Mouse (Mus musculus) MEL (cell line): ENCODE results near the gene Vash1. TPM values are rescaled to one million over a fixed set of nuclear protein-coding genes. Genes with fewer than 3 reads are reported as not detected.

Experiments used
- DNase-seq: peaks from one replicate; pipeline ENCODE4 v3.0.0; 2011; ENCODE audit warnings: low read depth, low spot score
- H3K27ac ChIP-seq: 2 replicates; pipeline ENCODE4 v1.5.1; 2012; ENCODE audit warnings: low read depth, mild to moderate bottlenecking, control low read depth, low read length, moderate library complexity; ENCODE audit not compliant: control insufficient read depth
- H3K27me3 ChIP-seq, 2 experiments: fragments of 150-350 bp in 1 of 2; sonication (generic) in 1 of 2; 2 replicates each; pipeline ENCODE4 v1.6.1; 2012; ENCODE audit warnings: low read length in 2 of 2, mild to moderate bottlenecking in 2 of 2, improper control_type of control experiment in 1 of 2, moderate library complexity in 1 of 2; ENCODE audit not compliant: insufficient read depth in 2 of 2, control insufficient read depth in 1 of 2
- H3K36me3 ChIP-seq, 2 experiments: 2 replicates each; pipeline ENCODE4 v1.6.1; 2012 to 2014; ENCODE audit warnings: low read length in 2 of 2, improper control_type of control experiment in 1 of 2, inconsistent platforms in 1 of 2, mild to moderate bottlenecking in 1 of 2; ENCODE audit not compliant: insufficient read depth in 2 of 2, control insufficient read depth in 1 of 2
- H3K4me1 ChIP-seq, 2 experiments: fragments of 150-350 bp in 1 of 2; sonication (generic) in 1 of 2; 2 replicates each; pipeline ENCODE4 v1.6.1; 2012; ENCODE audit warnings: low read length in 2 of 2, improper control_type of control experiment in 1 of 2, mild to moderate bottlenecking in 1 of 2; ENCODE audit not compliant: insufficient read depth in 2 of 2, control insufficient read depth in 1 of 2
- H3K4me3 ChIP-seq, 2 experiments: fragments of 150-350 bp in 1 of 2; sonication (generic) in 1 of 2; 2 replicates each; pipeline ENCODE4 v1.5.1; 2012; ENCODE audit warnings: low read depth in 2 of 2, low read length in 2 of 2, mild to moderate bottlenecking in 2 of 2, moderate library complexity in 2 of 2, control low read depth in 1 of 2, improper control_type of control experiment in 1 of 2; ENCODE audit not compliant: control insufficient read depth in 1 of 2, insufficient read depth in 1 of 2
- H3K79me2 ChIP-seq: 2 replicates; pipeline ENCODE4 v1.6.1; 2012; ENCODE audit warnings: mild to moderate bottlenecking, low read length, moderate library complexity; ENCODE audit not compliant: control insufficient read depth, poor library complexity, insufficient read depth
- H3K9ac ChIP-seq: 2 replicates; pipeline ENCODE4 v1.6.1; 2012; ENCODE audit warnings: low read depth, mild to moderate bottlenecking, control low read depth, low read length, moderate library complexity; ENCODE audit not compliant: control insufficient read depth, poor library complexity, severe bottlenecking
- H3K9me3 ChIP-seq: fragments of 150-350 bp; sonication (generic); replicated peaks from 2 replicates; pipeline ENCODE4 v1.6.1; 2012; ENCODE audit warnings: mild to moderate bottlenecking, low read length, improper control_type of control experiment, moderate library complexity; ENCODE audit not compliant: insufficient read depth
- BHLHE40 ChIP-seq: IDR thresholded peaks from 2 replicates; pipeline ENCODE4 v1.6.1; 2012; ENCODE audit warnings: low read depth, mild to moderate bottlenecking, inconsistent platforms, low read length, improper control_type of control experiment, borderline replicate concordance
- E2F4 ChIP-seq: IDR thresholded peaks from 2 replicates; pipeline ENCODE4 v1.6.1; 2011; ENCODE audit warnings: low read depth, low read length, improper control_type of control experiment, borderline replicate concordance
- ETS1 ChIP-seq: IDR thresholded peaks from 2 replicates; pipeline ENCODE4 v1.6.1; 2012; ENCODE audit warnings: low read depth, mild to moderate bottlenecking, inconsistent platforms, low read length, improper control_type of control experiment, moderate library complexity
- JUND ChIP-seq: IDR thresholded peaks from 2 replicates; pipeline ENCODE4 v1.6.1; 2011; ENCODE audit warnings: low read depth, mild to moderate bottlenecking, improper control_type of control experiment, low read length
- KAT2A ChIP-seq: conservative IDR thresholded peaks from 2 replicates; pipeline ENCODE4 v1.6.1; 2012; ENCODE audit warnings: low read depth, low read length, improper control_type of control experiment, inconsistent platforms
- MAFK ChIP-seq: IDR thresholded peaks from 2 replicates; pipeline ENCODE4 v1.6.1; 2011; ENCODE audit warnings: low read depth, mild to moderate bottlenecking, low read length, improper control_type of control experiment, borderline replicate concordance
- MAZ ChIP-seq: IDR thresholded peaks from 2 replicates; pipeline ENCODE4 v1.6.1; 2012; ENCODE audit warnings: low read depth, mild to moderate bottlenecking, inconsistent platforms, low read length, improper control_type of control experiment
- MEF2A ChIP-seq: IDR thresholded peaks from 2 replicates; pipeline ENCODE4 v1.6.1; 2014; ENCODE audit warnings: low read depth, mild to moderate bottlenecking, inconsistent platforms, low read length, improper control_type of control experiment; ENCODE audit not compliant: poor library complexity, insufficient replicate concordance, severe bottlenecking; ENCODE audit errors: extremely low read depth
- MYC ChIP-seq: IDR thresholded peaks from 2 replicates; pipeline ENCODE4 v1.6.1; 2011; ENCODE audit warnings: low read depth, mild to moderate bottlenecking, low read length, improper control_type of control experiment, moderate library complexity
- NELFE ChIP-seq: IDR thresholded peaks from 2 replicates; pipeline ENCODE4 v1.6.1; 2011; ENCODE audit warnings: low read depth, low read length, improper control_type of control experiment
- POLR2AphosphoS2 ChIP-seq: IDR thresholded peaks from 2 replicates; pipeline ENCODE4 v1.6.1; 2011; ENCODE audit warnings: low read length, improper control_type of control experiment
- POLR2AphosphoS5 ChIP-seq: IDR thresholded peaks from 2 replicates; pipeline ENCODE4 v1.6.1; 2012; ENCODE audit warnings: low read depth, borderline replicate concordance, mild to moderate bottlenecking, inconsistent platforms, low read length, moderate library complexity, mixed read lengths
- RAD21 ChIP-seq: IDR thresholded peaks from 2 replicates; pipeline ENCODE4 v1.6.1; 2011; ENCODE audit warnings: mild to moderate bottlenecking, low read depth, low read length, improper control_type of control experiment
- RCOR1 ChIP-seq: IDR thresholded peaks from 2 replicates; pipeline ENCODE4 v1.6.1; 2012; ENCODE audit warnings: low read depth, mild to moderate bottlenecking, inconsistent platforms, low read length, improper control_type of control experiment
- ZKSCAN1 ChIP-seq: IDR thresholded peaks from 2 replicates; pipeline ENCODE4 v1.6.1; 2012; ENCODE audit warnings: low read depth, mild to moderate bottlenecking, inconsistent platforms, low read length, improper control_type of control experiment, moderate library complexity
- ZMIZ1 ChIP-seq: IDR thresholded peaks from 2 replicates; pipeline ENCODE4 v1.6.1; 2012; ENCODE audit warnings: low read depth, mild to moderate bottlenecking, inconsistent platforms, low read length, improper control_type of control experiment, moderate library complexity
- ZNF384 ChIP-seq: IDR thresholded peaks from 2 replicates; pipeline ENCODE4 v1.6.1; 2012; ENCODE audit warnings: low read depth, mild to moderate bottlenecking, inconsistent platforms, low read length, improper control_type of control experiment
- polyA plus RNA-seq, 2 experiments: library from polyadenylated mRNA; stranded (reverse) in 1 of 2; unstranded in 1 of 2; fragments of >175 nt in 1 of 2; fragments of >200 nt in 1 of 2; gene quantifications; 2 replicates each; pipeline versions ENCODE4 v1.2.1 to v1.2.4; 2012; ENCODE audit warnings: low replicate concordance in 2 of 2, low read depth in 1 of 2; ENCODE audit not compliant: insufficient read length in 2 of 2, insufficient read depth in 1 of 2, missing spikeins in 1 of 2
- total RNA-seq: library from RNA; depleted of rRNA; stranded (reverse); fragments of 300-350 nt; gene quantifications from 2 replicates; pipeline ENCODE4 v1.2.3, GENCODE M21; 2012

The Vash1 gene
- total and polyA plus RNA-seq, 3 experiments = 0.24 to 0.39 TPM; not detected in 1

DNA sequence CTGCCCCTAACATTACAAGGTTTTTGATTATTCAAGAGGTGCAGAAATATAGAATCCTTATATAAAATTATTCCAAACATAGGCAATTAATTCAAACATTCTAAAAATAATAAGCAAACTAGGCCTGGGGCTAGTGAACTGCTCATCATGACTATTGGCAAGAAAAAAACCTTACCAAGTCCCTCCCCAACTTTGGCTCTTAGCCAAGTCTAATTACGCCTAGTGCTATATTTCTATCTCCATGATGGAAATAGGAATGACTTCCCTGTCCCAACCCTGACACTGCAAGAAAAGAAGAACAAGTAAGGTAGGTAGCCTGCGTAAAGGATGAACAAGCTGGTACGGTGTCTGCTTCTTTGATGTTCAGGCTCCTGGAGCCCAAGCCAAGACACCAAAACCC lies 24.2 kb downstream of the Vash1 start:
- Histone ChIP-seq H3K79me2 (no peaks in the 10 kb centered on the region), H3K4me3 (no peak overlapping the region), H3K27ac (no peak overlapping the region), H3K27me3 (no peaks in the 10 kb centered on the region; a peak in 1 of 4 replicates), H3K4me1 (no peaks in the 10 kb centered on the region), H3K36me3 (no peaks in the 10 kb centered on the region), H3K9me3 (no peaks in the 10 kb centered on the region), H3K9ac (no peak overlapping the region)
- TF ChIP-seq ZKSCAN1 (no peak), POLR2AphosphoS2 (no peak), MYC (no peak), MAFK (no peak), POLR2AphosphoS5 (no peak), RAD21 (no peak), ZNF384 (no peak), MEF2A (no peak), MAZ (no peak), BHLHE40 (no peak), RCOR1 (no peak)
- DNase-seq = no peak

DNA sequence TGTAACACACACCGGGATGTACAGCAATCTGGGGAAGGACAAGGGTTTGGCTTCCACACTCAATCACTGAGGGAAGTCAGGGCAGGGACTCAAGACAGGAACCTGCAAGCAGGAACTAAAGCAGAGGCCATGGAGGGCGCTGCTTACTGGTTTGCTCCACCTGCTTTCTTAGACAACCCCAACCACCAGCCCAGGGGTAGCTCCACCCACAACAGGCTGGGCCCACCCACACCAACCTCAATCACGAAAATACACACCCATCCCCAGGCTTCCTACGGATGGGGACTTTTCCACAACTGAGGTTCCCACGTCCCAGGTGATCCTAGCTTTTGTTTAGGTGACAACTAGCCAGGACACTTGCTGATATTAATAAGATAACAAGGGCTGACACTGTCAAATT lies 27.3 kb downstream of the Vash1 start:
- Histone ChIP-seq H3K9ac (no peak overlapping the region), H3K79me2 (no peaks in the 10 kb centered on the region), H3K27me3 (no peaks in the 10 kb centered on the region), H3K4me1 (no peaks in the 10 kb centered on the region), H3K9me3 (no peaks in the 10 kb centered on the region)
- no peak for DNase-seq
- TF ChIP-seq ETS1 = no peak
- no peak for TF ChIP-seq ZNF384
- no peak for TF ChIP-seq NELFE
- no peak for TF ChIP-seq JUND
- TF ChIP-seq MAFK = no peak
- no peak for TF ChIP-seq ZMIZ1
- no peak for TF ChIP-seq KAT2A
- TF ChIP-seq MEF2A = no peak
- no peak for TF ChIP-seq E2F4
- TF ChIP-seq, all 39 proteins: peak for 0
- H3K36me3 ChIP-seq = no peaks in the 10 kb centered on the region
- H3K4me3 ChIP-seq = no peak overlapping the region
- no peak overlapping the region for H3K27ac ChIP-seq
